Mouse (Mus musculus): ENCODE data around the gene Atxn7l1.

DNA sequence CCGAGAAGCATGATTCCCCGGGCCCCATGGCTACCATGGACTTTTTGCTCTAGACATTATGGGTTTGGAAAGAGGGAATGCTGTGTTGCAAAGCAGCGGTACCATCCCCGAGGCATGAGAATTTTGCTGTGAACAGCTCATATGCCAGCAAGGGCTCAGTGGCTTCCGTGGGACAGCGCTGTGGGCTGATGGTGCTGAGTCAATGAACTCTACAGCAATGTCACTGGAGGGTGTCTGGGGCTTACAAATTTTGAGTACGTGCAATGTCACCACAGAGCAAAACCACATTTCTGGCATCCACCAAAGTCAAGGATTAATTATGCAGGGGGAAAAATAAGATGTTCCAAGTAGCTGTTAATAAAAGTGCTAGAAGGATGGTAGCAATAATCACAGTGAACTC is 42.6 kb downstream of the Atxn7l1 start:
- TF ChIP-seq ZC3H11A (IDR thresholded peaks at IDR 0.05; ENCODE audit: borderline replicate concordance, low read depth, low read length) = no peak
- no peak for TF ChIP-seq MAFK (IDR thresholded peaks at IDR 0.05; ENCODE audit: insufficient read depth, low read depth, low read length)
